Mouse (Mus musculus) left cerebral cortex, adult 2 months (tissue): ENCODE measurements around the gene Nop2. TPM values are rescaled to one million over a fixed set of nuclear protein-coding genes. Genes with fewer than 3 reads are reported as not detected.

Source experiments
- DNase-seq, 2 experiments: peaks; one replicate each; pipeline ENCODE4 v3.0.0; 2021 to 2022; ENCODE audit warnings: low spot score in 2 of 2, mixed read lengths in 1 of 2; ENCODE audit errors: extremely low spot score in 1 of 2
- H3K27ac ChIP-seq: fragments of 200-600 bp; 2 replicates; pipeline ENCODE4 v1.8.1; 2022
- H3K4me3 ChIP-seq: fragments of 200-600 bp; 2 replicates; pipeline ENCODE4 v1.8.1; 2022
- CTCF ChIP-seq: fragments of 200-600 bp; IDR thresholded peaks from 2 replicates; pipeline ENCODE4 v1.8.1; 2022; ENCODE audit warnings: antibody characterized with exemption, mild to moderate bottlenecking, moderate library complexity
- intact Hi-C: fragments of 180-260 bp; cut with DNase I; formaldehyde crosslinking; loops from one replicate; pipeline ENCODE4 v1.15.1; 2025
- total RNA-seq, 2 experiments: library from RNA; stranded (reverse); gene quantifications; 2 replicates each; pipeline ENCODE4 v1.2.3; 2021

The Nop2 gene
- total RNA-seq, 2 experiments from 2014 or later, result 28.1 to 32.1 TPM

- Histone ChIP-seq H3K4me3 (no peak overlapping the region), H3K27ac (no peak overlapping the region)
- intact Hi-C loops, result no loop called here
- peak; percentile 53 for TF ChIP-seq CTCF
- peak in 1 of 2 experiments; percentile 32 for DNase-seq
These were observed 20.8 kb upstream of the Nop2 start for GRCm38 (mm10) chr6:125110927-125111326.

DNA sequence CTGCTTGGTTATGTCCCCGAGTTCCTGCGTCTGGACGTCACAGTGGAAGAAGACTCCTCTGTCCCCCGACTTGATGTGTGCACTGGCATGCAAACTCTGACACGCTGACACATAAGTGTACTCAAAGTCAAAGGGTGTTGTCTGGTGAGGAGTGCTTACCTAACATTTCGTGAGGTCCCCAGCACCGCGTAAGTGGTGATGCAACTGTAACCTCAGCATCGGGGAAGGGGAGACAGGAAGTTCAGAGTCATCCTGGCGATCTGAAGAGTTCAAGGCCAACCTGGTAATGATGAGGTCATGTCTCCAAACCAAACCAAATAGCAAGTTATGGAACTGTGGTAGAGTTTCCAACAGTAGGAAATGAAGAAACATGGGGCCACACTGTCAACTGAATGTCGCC lies 19.2 kb upstream of the Nop2 start:
- no peak overlapping the region for H3K27ac ChIP-seq
- H3K4me3 ChIP-seq, result no peak overlapping the region
- DNase-seq, result no peak
- TF ChIP-seq CTCF, result no peak
- intact Hi-C loops, result loop anchor here (2.0 kb wide), 1 partner anchor 18 kb away; the partner anchor contains the start of gene Nop2

DNA sequence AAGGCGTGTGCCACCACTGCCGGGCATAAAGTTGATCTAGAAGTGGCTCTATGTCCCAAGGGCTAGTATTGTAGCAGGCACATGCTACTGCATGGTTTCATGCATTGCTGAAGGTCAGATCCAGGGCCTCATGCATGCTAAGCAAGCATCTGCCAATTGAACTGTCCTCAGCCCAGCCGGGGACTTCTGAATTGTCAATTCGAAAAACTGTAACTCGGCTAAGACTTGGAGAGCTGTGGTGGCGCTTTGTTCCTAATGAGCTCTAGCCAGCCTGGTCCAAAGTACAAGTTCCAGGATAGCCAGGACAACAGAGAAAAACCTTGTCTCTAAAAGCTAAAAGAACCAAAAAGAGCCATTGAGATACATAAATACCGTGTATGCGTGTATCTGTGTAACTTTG lies 12.3 kb upstream of the Nop2 start:
- DNase-seq, result no peak
- intact Hi-C loops, result no loop called here

DNA sequence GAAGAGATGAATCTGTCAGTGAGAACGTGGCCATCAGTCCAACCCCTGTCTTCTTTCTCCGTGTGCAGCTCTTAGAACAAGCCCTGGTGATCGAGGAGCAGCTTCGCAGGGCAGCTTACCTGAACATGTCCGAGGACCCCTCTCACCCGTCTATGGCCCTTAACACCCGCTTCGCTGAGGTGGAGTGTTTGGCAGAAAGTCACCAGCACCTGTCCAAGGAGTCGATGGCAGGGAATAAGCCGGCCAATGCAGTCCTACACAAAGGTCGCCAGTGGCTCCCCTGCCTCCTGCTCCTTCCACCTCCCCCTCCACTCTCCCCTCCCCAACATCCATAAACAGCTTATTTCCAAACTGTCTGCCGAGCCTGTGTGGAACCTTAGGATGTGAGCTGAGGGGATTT lies 3.0 kb upstream of the Nop2 start:
- Histone ChIP-seq H3K4me3 (no peak overlapping the region), H3K27ac (no peak overlapping the region)
- intact Hi-C loops, result no loop called here
- TF ChIP-seq CTCF, result no peak
- no peak for DNase-seq

More for the DNA sequence above, 12.3 kb upstream of the Nop2 start:
- no peak overlapping the region for H3K27ac ChIP-seq
- no peak overlapping the region for H3K4me3 ChIP-seq
- no peak for TF ChIP-seq CTCF

GRCm38 (mm10) chr6:125129710-125130402 lies 1.9 kb upstream of the Nop2 start:
- Histone ChIP-seq H3K4me3 (no peak overlapping the region), H3K27ac (no peak overlapping the region)
- no peak for TF ChIP-seq CTCF
- intact Hi-C loops, result loop anchor here (2.0 kb wide), 1 partner anchor 17 kb away; no protein-coding TSS in a partner anchor
- DNase-seq, result no peak

DNA sequence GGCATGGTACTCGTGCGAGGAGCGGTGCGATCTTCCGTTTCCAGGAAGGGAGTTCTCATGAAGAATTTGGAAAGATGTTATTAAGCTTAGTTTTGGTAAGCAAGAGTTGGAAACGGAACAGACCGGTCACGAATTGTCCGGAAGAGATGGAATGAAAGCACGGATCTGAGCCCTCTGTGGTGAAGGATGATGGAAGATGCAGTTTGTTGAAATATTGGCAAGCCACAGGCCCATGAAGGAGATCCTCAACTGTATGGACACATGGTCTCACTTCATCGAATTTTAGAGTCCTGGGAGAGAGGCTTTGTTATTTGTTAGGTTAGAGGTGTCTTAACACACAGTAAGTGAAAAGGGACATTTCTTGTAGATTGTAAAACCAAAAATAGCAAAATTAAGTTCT lies 761 bp downstream of the Nop2 start:
- DNase-seq, result no peak
- Histone ChIP-seq H3K27ac (no peak overlapping the region; the same call in 1 of the 2 replicates), H3K4me3 (peak overlapping the region; percentile 67)
- intact Hi-C loops, result no loop called here
- TF ChIP-seq CTCF, result no peak

DNA sequence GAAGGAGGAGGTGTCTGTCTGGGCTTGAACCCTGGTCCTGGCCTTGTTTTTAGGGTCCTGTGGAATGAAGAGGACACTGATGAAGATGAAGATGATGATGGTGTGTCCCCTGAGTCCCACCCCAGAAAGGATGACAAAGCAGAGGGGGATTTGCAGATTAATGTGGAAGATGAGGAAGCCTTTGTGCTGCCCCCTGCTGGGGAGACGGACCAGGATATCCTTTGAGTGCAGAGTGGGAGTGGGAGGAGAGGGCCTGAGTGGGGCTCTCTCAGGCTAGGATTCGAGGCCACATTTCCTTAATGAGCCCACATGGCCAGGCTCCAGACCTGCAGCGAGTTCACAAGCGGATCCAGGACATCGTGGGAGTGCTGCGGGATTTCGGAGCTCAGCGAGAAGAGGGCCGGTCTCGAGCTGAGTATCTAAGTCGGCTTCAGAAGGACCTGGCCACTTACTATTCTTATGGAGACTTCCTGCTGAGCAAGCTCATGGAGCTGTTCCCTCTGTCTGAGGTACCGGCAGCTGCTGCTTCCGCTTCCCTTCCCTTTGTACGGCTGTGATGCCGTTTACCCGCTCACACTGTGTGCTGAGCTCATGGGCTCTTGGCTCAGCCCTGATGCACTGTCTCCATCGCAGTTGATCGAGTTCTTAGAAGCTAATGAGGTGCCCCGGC lies 5.4 kb downstream of the Nop2 start:
- peak in 1 of 2 experiments; percentile 36 for DNase-seq
- TF ChIP-seq CTCF, result peak; percentile 69
- intact Hi-C loops, result no loop called here
- peak overlapping the region; percentile 36; the same call in 1 of the 2 replicates for H3K27ac ChIP-seq
- H3K4me3 ChIP-seq, result no peak overlapping the region

- no peak for DNase-seq
- Histone ChIP-seq H3K27ac (no peak overlapping the region), H3K4me3 (no peak overlapping the region)
- intact Hi-C loops, result no loop called here
- no peak for TF ChIP-seq CTCF
These were observed 8.0 kb downstream of the Nop2 start for GRCm38 (mm10) chr6:125139747-125140146.

DNA sequence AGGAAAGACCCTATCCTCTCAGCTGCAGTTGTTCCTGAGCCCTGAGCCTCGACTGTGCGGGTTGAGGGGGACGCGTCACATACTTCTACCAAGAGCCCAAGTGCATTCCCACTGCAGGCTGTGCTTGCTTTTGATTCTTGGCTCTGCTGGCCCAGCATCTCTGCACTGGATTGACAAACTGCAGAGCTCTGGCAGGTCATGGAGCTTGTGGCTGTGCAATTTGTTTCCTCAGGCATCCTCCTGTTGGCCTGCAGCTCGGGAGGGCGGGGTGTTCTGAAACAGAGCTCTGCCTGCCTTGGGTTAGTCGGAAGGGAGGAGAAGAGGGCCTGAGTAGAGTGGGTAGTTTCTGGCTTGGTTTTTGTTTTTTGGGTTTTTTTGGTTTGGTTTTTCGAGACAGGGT lies 10.7 kb downstream of the Nop2 start:
- H3K4me3 ChIP-seq, result no peak overlapping the region
- no peak overlapping the region for H3K27ac ChIP-seq
- DNase-seq, result no peak
- no peak for TF ChIP-seq CTCF
- intact Hi-C loops, result no loop called here

DNA sequence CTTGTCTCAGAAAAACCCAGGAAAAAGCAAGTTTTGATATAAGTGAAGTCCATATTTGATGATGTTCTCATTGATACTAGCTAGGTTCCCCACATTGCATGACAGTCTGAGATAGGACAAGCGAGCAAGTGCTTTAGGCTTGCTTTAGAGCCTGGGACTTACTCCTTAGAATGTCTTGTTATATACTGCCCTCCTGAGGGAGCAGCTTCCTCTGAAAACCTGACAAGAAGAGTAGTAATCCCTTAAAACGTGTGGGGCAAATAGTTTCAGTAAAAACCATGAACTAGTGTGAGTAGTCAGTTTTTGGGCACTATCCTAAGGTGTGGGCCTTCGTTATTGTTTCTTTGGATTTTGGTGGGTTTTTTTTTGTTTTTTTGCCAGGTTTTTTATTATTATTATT lies 11.4 kb downstream of the Nop2 start:
- no peak for TF ChIP-seq CTCF
- Histone ChIP-seq H3K27ac (no peak overlapping the region), H3K4me3 (no peak overlapping the region)
- no peak for DNase-seq
- intact Hi-C loops, result no loop called here

DNA sequence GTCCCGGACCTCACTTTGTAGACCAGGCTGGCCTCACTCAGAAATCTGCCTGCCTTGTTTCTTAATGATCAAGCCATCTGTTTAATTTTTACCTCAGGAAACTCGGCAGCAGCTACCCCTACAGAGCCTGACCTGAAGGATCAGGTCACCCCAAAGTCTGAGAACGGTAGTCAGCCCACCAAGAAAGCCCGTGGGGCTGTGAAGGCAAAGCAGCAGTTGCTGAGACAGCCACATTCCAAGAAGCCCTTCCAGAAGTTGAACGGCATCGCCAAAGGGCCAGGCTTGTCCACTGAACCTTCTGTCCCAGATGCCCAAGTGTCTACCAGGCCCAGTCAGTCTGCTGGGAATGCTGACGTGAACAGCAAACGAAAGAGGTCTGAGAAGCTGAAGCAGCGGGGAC lies 12.2 kb downstream of the Nop2 start:
- intact Hi-C loops, result no loop called here
- Histone ChIP-seq H3K4me3 (no peak overlapping the region), H3K27ac (no peak overlapping the region)
- TF ChIP-seq CTCF, result no peak
- no peak for DNase-seq

- peak; percentile 87 to 91 for DNase-seq
- TF ChIP-seq CTCF, result peak; percentile 62
- intact Hi-C loops, result loop anchor here (5.0 kb wide), 1 partner anchor 127 kb away; no protein-coding TSS in a partner anchor
These were observed 13.3 kb downstream of the Nop2 start, which contains the start of gene Iffo1 for GRCm38 (mm10) chr6:125145001-125145400. Gene Iffo1 (plus strand): TSS chr6:125145241.

More at GRCm38 (mm10) chr6:125145001-125145400, 13.3 kb downstream of the Nop2 start, which contains the start of gene Iffo1:
- peak within 1 kb of the TSS; percentile 97 for H3K27ac ChIP-seq
- peak within 1 kb of the TSS; percentile 95 for H3K4me3 ChIP-seq
